Mouse (Mus musculus): ENCODE results near the gene Sh2d6. TPM values are rescaled to one million over a fixed set of nuclear protein-coding genes. Genes with fewer than 3 reads are reported as not detected.

Sh2d6 gene
- polyA plus RNA-seq, 2 experiments = not detected

DNA sequence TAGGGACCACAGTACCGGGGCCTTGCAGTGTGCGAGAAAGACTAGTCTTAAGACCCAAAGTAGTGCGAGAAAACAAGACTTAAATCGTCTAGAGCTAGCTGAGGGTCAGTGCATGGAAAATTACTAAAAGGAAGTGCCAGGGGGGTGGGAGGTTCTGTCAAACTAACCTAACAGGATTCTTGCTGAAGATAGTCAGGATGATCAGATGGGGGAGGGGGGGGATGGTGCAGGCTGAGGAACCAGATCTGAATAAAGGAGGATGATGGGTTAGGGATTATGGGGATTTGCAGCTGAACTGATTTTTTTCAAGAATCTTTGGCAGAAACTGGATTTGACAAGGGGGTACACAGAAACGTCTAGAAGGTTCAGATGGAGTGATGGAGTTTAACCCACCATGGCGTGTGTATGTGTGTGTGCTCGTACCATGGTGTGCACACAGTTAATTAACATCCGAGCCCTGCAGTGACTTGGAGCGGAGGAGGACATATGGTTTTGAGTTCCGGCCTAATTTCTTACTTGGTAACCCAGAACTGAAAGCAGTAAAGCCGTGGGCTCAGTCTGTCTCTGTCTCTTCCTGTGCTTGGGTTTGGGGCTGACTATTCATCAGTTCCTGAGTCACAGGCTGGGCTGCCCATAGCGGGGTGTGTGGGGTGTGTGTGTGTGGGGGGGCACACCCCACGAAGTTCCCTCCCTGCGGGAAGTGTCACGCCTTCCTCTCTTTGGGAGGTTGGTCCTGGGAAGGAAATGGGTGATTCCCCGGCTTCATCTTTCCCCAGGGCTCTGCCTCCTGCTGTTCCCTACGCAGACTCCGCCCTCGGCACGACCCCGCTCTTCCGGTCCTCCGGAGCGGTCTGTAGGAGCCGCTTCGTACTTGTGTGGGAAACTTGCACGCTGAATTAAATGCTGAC, 30.9 kb upstream of the Sh2d6 start:
- Histone ChIP-seq H3K27ac (no peak overlapping the region), H3K27me3 (ENCODE audit: control insufficient read depth, insufficient read depth, low read length) (no peaks in the 10 kb centered on the region), H3K4me2 (ENCODE audit: low read depth) (peak overlapping the region; percentile 64), H3K36me3 (replicated peaks; ENCODE audit: control insufficient read depth, insufficient read depth, low read depth) (no peaks in the 10 kb centered on the region), H3K4me1 (replicated peaks; ENCODE audit: control insufficient read depth in 2 of 2, insufficient read depth in 2 of 2, low read length in 1 of 2) (peaks cover 13 to 27% of the 10 kb centered on the region in 2 experiments), H3K4me3 (ENCODE audit: insufficient read depth in 1 of 2, low read depth in 2 of 2, low read length in 2 of 2) (peak overlapping the region; percentile 39 to 58), H3K9ac (replicated peaks) (peak overlapping the region; percentile 58), H3K9me3 (ENCODE audit: control insufficient read depth, low read length) (no peaks in the 10 kb centered on the region)
- WGBS (ENCODE audit: insufficient replicate concordance) = 18% methylated on average over 27 of the region's 27 CpGs
- ATAC-seq (ENCODE audit: insufficient read depth) = peak; percentile 68
- peak in 2 of 3 experiments; percentile 27 to 30 for DNase-seq (ENCODE audit: low read depth in 3 of 3, low spot score in 3 of 3)
- TF ChIP-seq CTCF (IDR thresholded peaks at IDR 0.05; ENCODE audit: low read depth) = peak; percentile 11; the same call in 1 of the 2 replicates
- no peak for TF ChIP-seq EP300 (IDR thresholded peaks at IDR 0.05; ENCODE audit: low read depth)

DNA sequence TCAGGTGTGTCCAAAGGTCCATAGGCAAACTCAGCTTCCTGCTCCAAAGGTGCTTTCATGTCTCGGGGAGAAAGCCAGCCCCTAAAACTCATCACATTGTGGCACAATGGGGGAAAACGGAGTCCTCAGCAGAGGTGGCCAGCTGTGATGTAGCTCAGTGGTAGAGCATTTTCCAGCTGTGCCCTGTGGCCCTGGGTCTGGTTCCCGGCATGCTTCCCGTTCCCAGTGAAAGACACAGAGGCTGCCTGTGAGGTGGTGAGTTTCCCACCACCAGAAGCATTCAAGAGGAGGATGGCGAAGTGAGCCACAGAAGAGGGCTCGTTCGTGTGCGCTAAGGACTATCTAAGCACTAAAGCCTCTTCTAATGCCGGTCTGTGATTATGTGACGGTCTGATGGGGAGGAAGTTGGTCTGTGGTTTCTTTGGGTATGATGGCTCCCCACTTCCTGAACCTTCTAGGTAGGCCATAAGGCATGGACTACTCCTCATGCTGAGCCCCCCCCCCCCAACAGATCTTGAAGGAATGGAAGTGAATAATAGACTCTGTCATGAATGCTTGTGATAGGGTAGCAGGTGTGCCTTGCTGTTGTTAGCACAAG, 29.1 kb upstream of the Sh2d6 start:
- 37% methylated on average over 10 of the region's 10 CpGs for WGBS (ENCODE audit: insufficient replicate concordance)
- Histone ChIP-seq H3K9me3 (ENCODE audit: control insufficient read depth, low read length) (no peaks in the 10 kb centered on the region), H3K9ac (replicated peaks) (no peak overlapping the region), H3K4me2 (ENCODE audit: low read depth) (no peak overlapping the region), H3K4me3 (ENCODE audit: insufficient read depth in 1 of 2, low read depth in 2 of 2, low read length in 2 of 2) (no peak overlapping the region), H3K27me3 (ENCODE audit: control insufficient read depth, insufficient read depth, low read length) (no peaks in the 10 kb centered on the region), H3K36me3 (replicated peaks; ENCODE audit: control insufficient read depth, insufficient read depth, low read depth) (no peaks in the 10 kb centered on the region), H3K27ac (no peak overlapping the region), H3K4me1 (replicated peaks; ENCODE audit: control insufficient read depth in 2 of 2, insufficient read depth in 2 of 2, low read length in 1 of 2) (peaks cover 13 to 27% of the 10 kb centered on the region in 2 experiments)
- TF ChIP-seq EP300 (IDR thresholded peaks at IDR 0.05; ENCODE audit: low read depth) (no peak), CTCF (IDR thresholded peaks at IDR 0.05; ENCODE audit: low read depth) (no peak)
- ATAC-seq (ENCODE audit: insufficient read depth) (no peak), DNase-seq (ENCODE audit: low read depth in 3 of 3, low spot score in 3 of 3) (no peak)

- no peaks in the 10 kb centered on the region for H3K27me3 ChIP-seq (ENCODE audit: control insufficient read depth, insufficient read depth, low read length)
- TF ChIP-seq CTCF (IDR thresholded peaks at IDR 0.05; ENCODE audit: low read depth) (no peak), EP300 (IDR thresholded peaks at IDR 0.05; ENCODE audit: low read depth) (no peak)
- H3K27ac ChIP-seq = no peak overlapping the region
- no peaks in the 10 kb centered on the region for H3K9me3 ChIP-seq (ENCODE audit: control insufficient read depth, low read length)
- H3K4me1 ChIP-seq (replicated peaks; ENCODE audit: control insufficient read depth in 2 of 2, insufficient read depth in 2 of 2, low read length in 1 of 2) = peaks cover 13 to 27% of the 10 kb centered on the region in 2 experiments
- H3K36me3 ChIP-seq (replicated peaks; ENCODE audit: control insufficient read depth, insufficient read depth, low read depth) = no peaks in the 10 kb centered on the region
- DNase-seq (ENCODE audit: low read depth in 3 of 3, low spot score in 3 of 3) (no peak), ATAC-seq (ENCODE audit: insufficient read depth) (no peak)
- 50% methylated on average over 6 of the region's 6 CpGs for WGBS (ENCODE audit: insufficient replicate concordance)
- H3K4me3 ChIP-seq (ENCODE audit: insufficient read depth in 1 of 2, low read depth in 2 of 2, low read length in 2 of 2) = no peak overlapping the region
- H3K4me2 ChIP-seq (ENCODE audit: low read depth) = no peak overlapping the region
- H3K9ac ChIP-seq (replicated peaks) = no peak overlapping the region
These were observed 28.5 kb upstream of the Sh2d6 start for GRCm38 (mm10) chr6:72550025-72550424.

- no peaks in the 10 kb centered on the region for H3K9me3 ChIP-seq (ENCODE audit: control insufficient read depth, low read length)
- H3K4me3 ChIP-seq (ENCODE audit: insufficient read depth in 1 of 2, low read depth in 2 of 2, low read length in 2 of 2) = no peak overlapping the region
- H3K9ac ChIP-seq (replicated peaks) = no peak overlapping the region
- H3K36me3 ChIP-seq (replicated peaks; ENCODE audit: control insufficient read depth, insufficient read depth, low read depth) = no peaks in the 10 kb centered on the region
- no peaks in the 10 kb centered on the region for H3K27me3 ChIP-seq (ENCODE audit: control insufficient read depth, insufficient read depth, low read length)
- peaks cover 13 to 32% of the 10 kb centered on the region in 2 experiments for H3K4me1 ChIP-seq (replicated peaks; ENCODE audit: control insufficient read depth in 2 of 2, insufficient read depth in 2 of 2, low read length in 1 of 2)
- H3K27ac ChIP-seq = no peak overlapping the region
- H3K4me2 ChIP-seq (ENCODE audit: low read depth) = peak overlapping the region; percentile 54
- WGBS (ENCODE audit: insufficient replicate concordance) = 28% methylated on average over 9 of the region's 9 CpGs
- ATAC-seq (ENCODE audit: insufficient read depth) (peak; percentile 63; the same call in 1 of the 2 replicates), DNase-seq (ENCODE audit: low read depth in 3 of 3, low spot score in 3 of 3) (peak in 1 of 3 experiments; percentile 37)
- TF ChIP-seq EP300 (IDR thresholded peaks at IDR 0.05; ENCODE audit: low read depth) (no peak), CTCF (IDR thresholded peaks at IDR 0.05; ENCODE audit: low read depth) (no peak)
These were observed 27.6 kb upstream of the Sh2d6 start for GRCm38 (mm10) chr6:72549041-72549580.

DNA sequence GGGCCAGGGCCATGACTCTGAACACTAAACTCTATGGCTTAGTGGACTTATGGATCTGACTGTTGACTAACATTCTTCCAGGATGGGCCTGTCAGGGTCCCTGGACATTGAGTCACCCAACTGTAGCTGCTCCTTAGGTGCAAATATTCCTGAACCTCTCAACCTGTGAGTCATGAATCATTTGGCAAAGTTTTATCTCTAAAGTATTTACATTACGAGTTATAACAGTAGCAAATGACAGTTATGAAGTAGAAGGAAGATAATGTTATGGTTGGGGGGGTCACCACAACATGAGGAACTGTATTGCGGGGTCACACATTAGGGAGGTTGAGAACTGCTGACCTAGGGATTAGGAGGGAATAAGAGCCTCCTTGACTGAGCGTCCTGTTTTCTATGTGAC, 26.4 kb upstream of the Sh2d6 start:
- ATAC-seq (ENCODE audit: insufficient read depth) (no peak), DNase-seq (ENCODE audit: low read depth in 3 of 3, low spot score in 3 of 3) (no peak)
- no peak overlapping the region for H3K9ac ChIP-seq (replicated peaks)
- H3K27ac ChIP-seq = no peak overlapping the region
- H3K9me3 ChIP-seq (ENCODE audit: control insufficient read depth, low read length) = no peaks in the 10 kb centered on the region
- no peak overlapping the region for H3K4me2 ChIP-seq (ENCODE audit: low read depth)
- 78% methylated on average over 3 of the region's 3 CpGs for WGBS (ENCODE audit: insufficient replicate concordance)
- TF ChIP-seq EP300 (IDR thresholded peaks at IDR 0.05; ENCODE audit: low read depth) (no peak), CTCF (IDR thresholded peaks at IDR 0.05; ENCODE audit: low read depth) (no peak)
- H3K27me3 ChIP-seq (ENCODE audit: control insufficient read depth, insufficient read depth, low read length) = no peaks in the 10 kb centered on the region
- H3K4me1 ChIP-seq (replicated peaks; ENCODE audit: control insufficient read depth in 2 of 2, insufficient read depth in 2 of 2, low read length in 1 of 2) = peaks cover 13 to 29% of the 10 kb centered on the region in 2 experiments
- H3K4me3 ChIP-seq (ENCODE audit: insufficient read depth in 1 of 2, low read depth in 2 of 2, low read length in 2 of 2) = no peak overlapping the region
- H3K36me3 ChIP-seq (replicated peaks; ENCODE audit: control insufficient read depth, insufficient read depth, low read depth) = no peaks in the 10 kb centered on the region

Measured in liver, embryonic 14.5 days (tissue).